Mouse (Mus musculus): ENCODE data around the gene Nlrp3.

DNA sequence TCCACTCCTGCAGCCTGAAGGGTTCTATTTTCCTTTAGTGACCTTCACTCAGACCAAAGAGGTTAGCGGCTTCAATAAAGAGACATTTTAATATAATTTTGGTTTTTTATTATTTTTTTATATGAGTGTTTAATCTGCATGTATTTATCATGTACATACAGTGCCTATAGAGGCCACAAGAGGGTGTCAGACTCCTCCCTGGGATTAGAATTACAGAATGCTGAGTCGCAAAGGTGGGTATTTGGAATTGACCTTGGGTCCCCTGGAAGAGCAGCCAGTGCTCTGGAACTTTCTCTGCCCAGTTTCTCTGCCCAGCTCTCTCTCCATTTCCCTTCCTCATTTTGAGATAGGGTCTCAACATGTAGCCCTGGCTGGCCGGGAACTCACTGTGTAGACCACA is 27.8 kb upstream of the Nlrp3 start:
- TF ChIP-seq CTCF (IDR thresholded peaks at IDR 0.05; ENCODE audit: borderline replicate concordance, extremely low read depth, insufficient read depth, insufficient read length) (no peak), POLR2A (IDR thresholded peaks at IDR 0.05; ENCODE audit: borderline replicate concordance, extremely low read depth, insufficient read depth, insufficient read length, poor library complexity, severe bottlenecking) (no peak)

All from brain, embryonic 14.5 days (tissue).